Mouse (Mus musculus) gastrocnemius, postnatal 4 days (tissue): Measurements from ENCODE around the gene Pde9a. TPM values are rescaled to one million over a fixed set of nuclear protein-coding genes. Genes with fewer than 3 reads are reported as not detected.

ENCODE experiments used
- DNase-seq, 2 experiments: peaks; one replicate each; pipeline ENCODE4 v3.0.0; 2021 to 2022; ENCODE audit warnings: low spot score in 2 of 2, mixed read lengths in 2 of 2
- total RNA-seq, 2 experiments: library from RNA; stranded (reverse); gene quantifications; 2 replicates each; pipeline ENCODE4 v1.2.3; 2021

Pde9a gene
- total RNA-seq, 2 experiments from 2014 or later: 5.0 to 6.9 TPM

- DNase-seq: no peak
Measured at GRCm38 (mm10) chr17:31429402-31429801, 43.4 kb downstream of the Pde9a start.

- no peak for DNase-seq
Measured at GRCm38 (mm10) chr17:31432878-31433281, 46.9 kb downstream of the Pde9a start.

GRCm38 (mm10) chr17:31433401-31433928 is 47.5 kb downstream of the Pde9a start:
- DNase-seq: no peak

GRCm38 (mm10) chr17:31433978-31434797 is 48.2 kb downstream of the Pde9a start:
- no peak for DNase-seq

GRCm38 (mm10) chr17:31434825-31435325 is 48.9 kb downstream of the Pde9a start:
- no peak for DNase-seq

GRCm38 (mm10) chr17:31435934-31436813 is 50.2 kb downstream of the Pde9a start:
- no peak for DNase-seq

GRCm38 (mm10) chr17:31436814-31437406 is 50.9 kb downstream of the Pde9a start:
- no peak for DNase-seq

- no peak for DNase-seq
Measured at GRCm38 (mm10) chr17:31437482-31437881, 51.5 kb downstream of the Pde9a start.

GRCm38 (mm10) chr17:31439978-31440377 is 54.0 kb downstream of the Pde9a start:
- DNase-seq: no peak

- DNase-seq: no peak
Measured at GRCm38 (mm10) chr17:31442513-31442912, 56.5 kb downstream of the Pde9a start.

GRCm38 (mm10) chr17:31444251-31444650 is 58.2 kb downstream of the Pde9a start:
- no peak for DNase-seq

- no peak for DNase-seq
Measured at GRCm38 (mm10) chr17:31445061-31445731, 59.2 kb downstream of the Pde9a start.

GRCm38 (mm10) chr17:31447766-31448165 is 61.8 kb downstream of the Pde9a start:
- DNase-seq: no peak

- DNase-seq: no peak
Measured at GRCm38 (mm10) chr17:31448519-31448918, 62.5 kb downstream of the Pde9a start.

- DNase-seq: no peak
Measured at GRCm38 (mm10) chr17:31450206-31450605, 64.2 kb downstream of the Pde9a start.

- DNase-seq: no peak
Measured at GRCm38 (mm10) chr17:31451179-31451708, 65.2 kb downstream of the Pde9a start.

GRCm38 (mm10) chr17:31452816-31453215 is 66.8 kb downstream of the Pde9a start:
- DNase-seq: no peak

- no peak for DNase-seq
Measured at GRCm38 (mm10) chr17:31453476-31453875, 67.5 kb downstream of the Pde9a start.

GRCm38 (mm10) chr17:31454056-31454455 is 68.0 kb downstream of the Pde9a start:
- no peak for DNase-seq
